Mouse (Mus musculus): ENCODE data around the gene Serpinc1.

DNA sequence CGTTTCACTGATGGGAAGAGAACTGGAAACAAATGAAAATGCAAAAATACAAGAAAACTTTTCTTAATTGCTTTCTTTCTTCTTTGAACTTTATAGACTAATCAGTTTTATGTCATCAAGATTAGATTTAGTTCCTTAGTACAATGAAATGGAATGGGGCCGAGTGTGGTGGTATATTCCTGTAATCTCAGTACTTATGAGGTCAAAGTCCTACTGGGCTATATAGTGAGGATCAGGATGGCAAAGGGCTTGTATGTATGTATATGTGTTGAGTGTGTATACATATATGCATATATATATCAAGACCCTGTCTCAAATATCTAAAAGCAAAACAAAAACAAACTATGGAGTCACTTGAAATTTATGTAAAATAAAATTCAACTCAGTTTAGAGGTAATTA lies 38.0 kb downstream of the Serpinc1 start:
- TF ChIP-seq CTCF (IDR thresholded peaks at IDR 0.05; ENCODE audit: low read depth, low read length): no peak
- no peak for TF ChIP-seq GATA2 (IDR thresholded peaks at IDR 0.05; ENCODE audit: borderline replicate concordance, low read depth, low read length)
- no peak for TF ChIP-seq TAL1 (conservative IDR thresholded peaks at IDR 0.05; ENCODE audit: low read depth, low read length)
- TF ChIP-seq GATA1 (IDR thresholded peaks at IDR 0.05; ENCODE audit: borderline replicate concordance, low read length): no peak

Data from G1E (cell line).